Mouse (Mus musculus): Measurements from ENCODE around the gene Adamtsl2.

Adamtsl2 gene

DNA sequence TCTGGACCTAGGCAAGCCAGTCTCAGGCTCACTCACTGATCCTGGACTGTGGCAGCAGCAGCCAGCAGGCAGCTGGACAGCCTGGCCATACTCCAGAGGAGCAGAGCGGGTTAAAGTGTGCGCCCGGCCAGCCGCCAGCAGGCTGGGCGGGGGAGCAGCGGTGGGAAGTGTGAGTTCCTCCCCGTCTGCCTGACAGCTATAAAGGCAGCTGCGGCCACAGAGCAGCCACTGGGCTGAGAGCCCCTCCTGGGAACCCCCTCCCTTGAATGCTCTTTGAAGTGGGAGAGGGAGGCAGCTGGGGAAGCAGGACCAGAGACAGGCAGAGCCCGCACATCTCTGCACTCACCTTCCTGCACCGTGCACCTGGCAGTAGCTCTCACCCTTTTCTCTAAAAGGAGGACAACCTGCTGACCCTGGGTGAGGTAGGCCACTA is at the start of gene Adamtsl2:
Adamtsl2 (plus strand) TSS at position 228 of the 433 bp plus-strand sequence.
- peak; percentile 62 to 78 for DNase-seq

DNA sequence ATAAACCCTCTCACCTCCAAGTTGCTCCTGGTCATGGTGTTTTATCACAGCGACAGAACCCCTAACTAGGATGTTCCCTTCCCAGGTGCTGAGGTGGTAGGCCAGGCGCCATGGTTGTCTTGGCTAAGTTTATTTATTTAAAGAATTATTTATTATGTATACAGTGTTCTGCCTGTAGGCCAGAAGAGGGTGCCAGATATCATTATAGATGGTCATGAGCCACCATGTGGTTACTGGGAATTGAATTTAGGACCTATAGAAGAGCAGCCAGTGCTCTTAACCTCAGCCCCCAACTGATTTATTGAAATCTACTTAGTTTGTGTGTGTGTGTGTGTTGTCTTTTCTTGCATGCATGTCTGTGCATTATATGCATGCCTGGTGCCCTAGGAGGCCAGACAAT is 46.8 kb upstream of the Adamtsl2 start:
- DNase-seq = no peak

- DNase-seq = no peak
These were observed 43.2 kb upstream of the Adamtsl2 start for GRCm38 (mm10) chr2:27036003-27036402.

DNA sequence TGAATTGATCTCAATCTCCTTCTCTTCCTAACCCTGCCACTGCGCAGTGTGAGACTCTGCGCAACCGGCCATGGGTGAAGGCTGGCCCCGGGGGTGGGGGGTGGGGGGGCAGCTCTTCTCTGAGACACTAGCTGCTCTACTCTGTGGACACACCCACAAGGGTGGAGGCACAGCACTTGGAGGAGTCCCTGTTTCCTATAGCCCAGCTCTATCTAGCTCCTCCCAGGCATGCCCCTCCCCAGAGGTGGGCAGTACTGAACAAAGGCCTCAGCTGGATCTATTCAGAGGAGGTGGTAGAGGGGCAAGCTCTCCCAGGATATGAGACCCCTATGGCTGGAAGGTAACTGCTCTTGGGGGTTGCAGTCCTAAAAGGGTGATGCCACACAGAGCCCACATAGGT is 42.2 kb upstream of the Adamtsl2 start:
- no peak for DNase-seq

GRCm38 (mm10) chr2:27038596-27038995 is 40.6 kb upstream of the Adamtsl2 start:
- DNase-seq = peak; percentile 89 to 94

DNA sequence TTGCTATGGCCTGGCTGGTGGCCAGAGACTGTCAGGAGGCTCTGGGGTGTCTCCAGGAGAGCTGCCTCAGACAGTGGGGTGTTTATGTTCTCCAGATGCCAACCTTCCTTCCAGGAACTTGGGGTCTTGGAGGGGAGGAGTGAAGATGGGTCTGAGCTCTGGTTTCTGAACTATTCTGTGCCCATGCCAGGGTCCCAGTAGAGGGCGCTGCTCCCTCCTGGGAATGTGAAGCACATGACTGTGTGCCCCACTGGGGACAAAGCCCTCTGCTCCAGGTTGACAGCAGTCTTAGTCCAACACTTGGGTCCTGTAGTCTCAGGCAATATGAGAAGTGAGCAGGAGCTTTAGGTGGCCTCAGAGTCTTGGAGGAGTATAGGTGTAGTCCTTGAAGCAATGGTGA is 39.9 kb upstream of the Adamtsl2 start:
- DNase-seq = peak in 1 of 2 experiments; percentile 68

GRCm38 (mm10) chr2:27042131-27042844 is 36.9 kb upstream of the Adamtsl2 start:
- no peak for DNase-seq

DNA sequence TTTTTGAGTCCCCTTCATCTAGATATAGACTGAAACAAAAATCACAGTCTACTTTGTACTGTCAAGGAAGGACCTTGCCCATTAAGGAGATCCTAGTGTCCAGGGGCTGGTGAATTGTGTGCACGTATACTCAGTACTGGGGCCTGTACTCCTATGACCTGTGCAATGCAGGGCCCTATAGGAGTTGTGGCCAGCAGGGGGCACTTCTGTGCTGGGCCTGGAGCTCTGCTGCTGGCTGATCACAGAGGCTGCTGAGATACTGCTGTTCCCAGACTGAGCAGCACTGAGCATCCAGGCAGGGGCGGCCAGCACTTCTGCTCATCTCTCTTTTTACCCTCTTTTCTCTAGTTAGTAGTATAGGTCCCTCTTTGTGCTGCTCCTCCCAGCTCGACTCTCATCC is 35.7 kb upstream of the Adamtsl2 start:
- peak; percentile 92 to 93 for DNase-seq

DNA sequence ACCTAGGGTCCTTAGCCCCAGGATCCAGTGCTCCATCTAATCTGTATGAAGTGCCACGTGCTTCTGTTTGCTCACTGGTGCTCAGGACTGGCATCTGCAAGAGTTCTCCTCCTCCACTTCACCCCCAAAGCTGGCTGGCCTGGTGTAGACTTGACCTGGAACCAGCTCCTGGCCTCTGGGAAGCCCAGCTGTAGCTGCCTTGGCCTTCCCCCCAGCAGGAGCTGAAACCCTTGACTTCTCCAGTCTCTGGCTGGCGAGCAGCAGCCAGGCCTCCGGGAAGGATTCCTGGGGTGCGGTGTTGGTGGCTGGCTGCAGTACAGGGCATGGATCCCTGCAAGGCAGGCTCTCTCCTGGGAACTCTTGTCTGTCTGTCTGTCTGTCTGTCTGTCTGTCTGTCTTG is 35.0 kb upstream of the Adamtsl2 start:
- no peak for DNase-seq

DNA sequence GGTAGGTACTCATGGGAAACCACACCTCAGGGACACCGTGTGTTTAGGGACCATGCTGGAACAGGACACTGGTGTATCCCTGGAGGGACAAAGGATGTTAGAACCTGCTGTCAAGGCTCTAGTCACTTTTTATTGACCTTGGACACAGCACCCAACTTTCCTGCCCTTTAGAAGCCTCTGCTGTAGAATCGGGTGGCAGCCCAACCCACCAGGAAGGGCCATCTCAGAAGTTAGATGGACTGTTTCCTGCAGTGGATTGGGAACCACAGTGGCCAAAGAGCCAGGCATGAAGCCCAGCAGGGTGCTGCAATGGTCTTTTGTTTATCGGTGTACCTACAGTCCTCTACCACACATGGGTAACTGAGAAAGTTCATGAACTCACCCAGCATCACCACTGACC is 34.5 kb upstream of the Adamtsl2 start:
- DNase-seq = no peak

GRCm38 (mm10) chr2:27045979-27046770 is 33.0 kb upstream of the Adamtsl2 start:
- DNase-seq = no peak

- DNase-seq = no peak
These were observed 29.8 kb upstream of the Adamtsl2 start for GRCm38 (mm10) chr2:27049408-27049807.

DNA sequence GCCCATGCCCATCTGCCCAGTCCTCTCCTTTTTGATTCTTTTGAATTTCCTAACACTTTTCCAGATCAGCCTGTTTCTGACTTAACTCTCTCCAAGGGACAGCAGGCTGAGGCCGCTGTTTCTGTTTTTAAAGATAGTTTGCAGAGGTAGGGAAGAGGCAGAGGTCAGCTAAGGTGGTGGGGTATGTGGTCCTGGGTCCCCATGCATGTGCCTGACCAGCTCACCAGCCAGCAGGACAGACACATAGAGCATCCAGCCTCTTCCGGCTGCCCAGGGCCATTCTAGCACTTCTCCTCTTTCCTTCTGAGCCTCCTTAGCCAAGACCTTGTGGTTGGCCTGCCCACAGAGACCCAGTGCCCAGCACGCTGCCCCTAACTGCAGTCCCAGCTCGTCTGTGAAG is 20.9 kb upstream of the Adamtsl2 start:
- no peak for DNase-seq

GRCm38 (mm10) chr2:27058751-27059150 is 20.4 kb upstream of the Adamtsl2 start:
- no peak for DNase-seq

DNA sequence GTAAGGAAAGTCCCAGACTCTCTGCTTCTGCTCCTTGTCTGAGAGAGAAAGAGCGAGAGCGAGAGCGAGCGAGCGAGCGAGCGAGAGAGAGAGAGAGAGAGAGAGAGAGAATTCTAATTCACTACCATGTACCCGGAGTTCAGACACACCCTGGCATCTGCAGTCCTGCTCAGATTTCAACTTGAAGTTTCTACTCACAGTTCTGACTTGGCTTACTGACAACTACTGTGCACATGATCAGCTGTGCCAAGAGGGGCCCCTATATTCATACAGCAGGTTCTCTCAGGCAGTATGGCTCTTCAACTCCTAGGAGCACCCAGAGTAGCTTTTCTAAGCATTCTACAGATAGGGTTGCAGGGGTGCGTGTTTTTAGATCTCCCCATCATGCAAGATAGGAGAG is 20.0 kb upstream of the Adamtsl2 start:
- no peak for DNase-seq

- peak in 1 of 2 experiments; percentile 51 for DNase-seq
These were observed 12.1 kb upstream of the Adamtsl2 start for GRCm38 (mm10) chr2:27067124-27067523.

DNA sequence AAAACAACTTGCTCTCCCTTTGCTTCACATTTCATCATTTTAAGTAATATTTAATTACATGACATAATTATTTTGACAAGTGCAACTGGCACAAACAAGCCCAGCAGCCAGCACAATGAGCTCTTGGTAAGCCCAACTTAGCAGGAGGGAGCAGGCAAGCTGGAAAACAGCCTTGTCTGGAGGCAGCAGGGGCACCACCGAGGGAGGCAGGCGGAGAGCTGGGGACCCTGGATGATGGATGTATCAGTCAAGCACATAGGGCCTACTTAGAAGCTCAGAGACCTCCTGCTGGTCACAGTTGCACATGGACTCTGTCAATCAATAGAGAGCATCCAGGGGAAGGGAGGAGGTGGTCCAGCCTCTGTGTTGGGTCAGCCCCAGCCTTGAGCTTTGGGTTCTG is 11.2 kb upstream of the Adamtsl2 start:
- DNase-seq = no peak

DNA sequence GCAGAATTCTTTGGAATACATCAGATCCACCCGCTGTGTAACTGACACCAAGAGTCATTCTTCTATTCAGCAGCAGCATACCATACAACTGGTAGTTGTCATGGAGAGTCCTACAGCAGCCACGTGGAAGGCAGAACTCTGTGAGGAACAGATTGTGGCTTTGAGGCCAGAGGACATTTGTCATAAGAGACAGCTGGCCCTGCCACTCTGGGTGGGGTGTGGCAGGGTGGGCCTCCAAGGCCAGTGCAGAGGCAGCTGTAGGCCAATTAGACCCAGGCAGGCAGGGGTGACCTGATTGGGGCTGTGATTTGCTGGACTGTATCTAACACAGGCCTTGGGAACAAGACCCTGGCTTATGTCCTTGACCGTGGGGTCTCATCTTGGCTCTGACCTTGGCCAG is 9.5 kb upstream of the Adamtsl2 start:
- DNase-seq = no peak

DNA sequence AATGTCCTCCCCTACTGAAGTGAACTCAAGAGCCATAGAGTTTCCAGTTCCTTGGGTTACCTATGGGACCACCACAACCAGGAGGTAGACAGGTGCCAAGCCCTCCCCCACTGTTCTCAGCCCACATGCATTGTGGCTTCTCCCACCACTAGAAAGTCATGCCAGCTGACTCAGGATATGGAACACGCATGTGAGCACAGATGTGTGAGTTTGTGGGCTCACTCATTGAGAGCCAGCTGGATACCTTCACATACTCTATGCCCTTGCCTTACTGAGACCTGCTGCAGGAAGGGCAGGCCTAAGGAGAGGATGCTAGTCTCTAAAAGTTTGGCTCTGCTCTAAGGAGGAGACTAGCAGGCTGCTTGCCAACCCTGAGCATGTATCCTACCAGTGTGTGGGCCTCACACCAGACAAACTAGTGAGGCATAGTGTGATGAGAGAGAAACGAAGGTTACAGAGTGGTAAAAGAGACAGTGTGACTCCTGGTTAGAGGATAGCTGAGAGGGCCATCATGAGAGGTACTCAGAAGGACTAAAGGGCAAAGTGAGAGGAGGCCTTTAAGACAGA is 8.8 kb upstream of the Adamtsl2 start:
- DNase-seq = no peak

GRCm38 (mm10) chr2:27071137-27071536 is 8.0 kb upstream of the Adamtsl2 start:
- peak; percentile 55 to 80 for DNase-seq

DNA sequence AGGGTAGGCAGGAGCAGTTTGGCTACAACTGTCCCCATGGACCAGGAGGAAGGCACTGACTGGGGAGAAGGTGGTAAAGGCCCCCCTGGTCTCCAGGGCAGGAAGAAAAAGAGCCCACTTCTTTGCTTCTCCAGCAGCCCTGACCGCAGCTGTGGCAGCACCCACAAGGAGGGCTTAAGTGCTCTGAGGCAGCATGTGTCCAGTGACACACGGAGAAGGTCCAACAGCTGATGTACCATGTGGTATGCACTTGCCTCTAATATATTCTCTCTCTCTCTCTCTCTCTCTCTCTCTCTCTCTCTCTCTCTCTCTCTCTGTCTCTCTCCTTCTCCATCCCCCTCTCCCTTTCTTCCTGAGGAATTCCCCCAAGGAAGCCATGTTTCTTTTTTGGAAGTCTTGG is 7.2 kb upstream of the Adamtsl2 start, which contains the start of gene Mymk:
Mymk (minus strand) TSS at position 202 of the 400 bp plus-strand sequence.
- no peak for DNase-seq

GRCm38 (mm10) chr2:27073407-27073806 is 5.8 kb upstream of the Adamtsl2 start:
- DNase-seq = no peak

DNA sequence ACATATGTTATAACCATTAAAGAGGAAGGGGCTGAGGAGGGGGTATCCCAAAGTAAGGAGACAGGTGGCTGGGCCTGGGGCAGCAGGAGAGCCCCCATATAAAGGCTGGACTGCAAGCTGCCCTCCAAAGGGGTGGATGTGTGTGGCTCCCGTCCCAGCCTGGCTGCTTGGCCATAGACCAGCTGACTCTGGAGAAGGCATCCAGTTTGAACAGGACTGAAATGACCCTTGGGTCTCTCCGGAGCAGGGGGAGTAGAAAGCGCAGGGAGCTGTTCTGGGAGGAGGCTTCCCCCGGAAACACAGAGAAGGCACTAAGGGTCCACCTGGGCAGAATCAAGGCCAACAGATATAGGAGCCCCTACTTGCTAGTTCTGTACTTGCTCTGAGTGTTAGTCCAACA is 4.4 kb upstream of the Adamtsl2 start:
- DNase-seq = peak in 1 of 2 experiments; percentile 58

GRCm38 (mm10) chr2:27075485-27075884 is 3.7 kb upstream of the Adamtsl2 start:
- DNase-seq = peak; percentile 67 to 74

All from cerebellum, postnatal 14 days (tissue).